Mouse (Mus musculus) kidney, embryonic 16.5 days (tissue): ENCODE measurements at regions not wholly inside any gene's neighbourhood (a gene's known extent, or its start where the extent isn't known, plus 50 kb on each side); places are given as distances from the start of the nearest gene placed in this dataset.

ENCODE experiments used
- ATAC-seq: fragments of 200-750 bp; cut with Nextera tagmentation; 2 replicates; pipeline ENCODE4 v1.8.0; 2017; ENCODE audit warnings: moderate TSS enrichment; ENCODE audit not compliant: low FRiP score, low TSS enrichment
- H3K27ac ChIP-seq: fragments of 300-500 bp; sonication (generic); 2 replicates; pipeline ENCODE4 v1.5.1; 2014; ENCODE audit warnings: low read length
- H3K27me3 ChIP-seq: fragments of 300-500 bp; sonication (generic); 2 replicates; pipeline ENCODE4 v1.6.1; 2014; ENCODE audit warnings: low read length, control low read depth, mixed read lengths; ENCODE audit not compliant: insufficient read depth
- H3K36me3 ChIP-seq: fragments of 300-500 bp; sonication (generic); 2 replicates; pipeline ENCODE4 v1.6.1; 2014; ENCODE audit warnings: low read length, control low read depth, mixed read lengths; ENCODE audit not compliant: insufficient read depth
- H3K4me1 ChIP-seq: fragments of 300-500 bp; sonication (generic); 2 replicates; pipeline ENCODE4 v1.6.1; 2014; ENCODE audit warnings: low read length, control low read depth, mixed read lengths; ENCODE audit not compliant: insufficient read depth
- H3K4me2 ChIP-seq: fragments of 300-500 bp; sonication (generic); replicated peaks from 2 replicates; pipeline ENCODE4 v1.6.1; 2014; ENCODE audit warnings: low read depth, low read length
- H3K4me3 ChIP-seq: fragments of 300-500 bp; sonication (generic); 2 replicates; pipeline ENCODE4 v1.5.1; 2014; ENCODE audit warnings: mild to moderate bottlenecking, low read length
- H3K9ac ChIP-seq: fragments of 300-500 bp; sonication (generic); replicated peaks from 2 replicates; pipeline ENCODE4 v1.6.1; 2014; ENCODE audit warnings: low read length
- H3K9me3 ChIP-seq: fragments of 300-500 bp; sonication (generic); 2 replicates; pipeline ENCODE4 v1.6.1; 2016; ENCODE audit warnings: low read length, control low read depth
- WGBS: fragments of 180-500 bp; shearing (Covaris S2); extraction: QIAGEN DNeasy Blood & Tissue Kit; methylation state at CpG from one replicate; pipeline ENCODE4 v1.1.7; 2014; 5-methylcytosine and 5-hydroxymethylcytosine counted together

- Histone ChIP-seq H3K9me3 (no peaks in the 10 kb centered on the region), H3K4me1 (no peaks in the 10 kb centered on the region), H3K4me2 (no peak overlapping the region), H3K27me3 (no peaks in the 10 kb centered on the region), H3K9ac (no peak overlapping the region), H3K27ac (no peak overlapping the region), H3K36me3 (no peaks in the 10 kb centered on the region), H3K4me3 (no peak overlapping the region)
- WGBS, result 59% methylated on average over 10 of the region's 10 CpGs
- ATAC-seq, result no peak
Measured at GRCm38 (mm10) chr5:119944371-119944770, 111.9 kb downstream of the Tbx5 start.

DNA sequence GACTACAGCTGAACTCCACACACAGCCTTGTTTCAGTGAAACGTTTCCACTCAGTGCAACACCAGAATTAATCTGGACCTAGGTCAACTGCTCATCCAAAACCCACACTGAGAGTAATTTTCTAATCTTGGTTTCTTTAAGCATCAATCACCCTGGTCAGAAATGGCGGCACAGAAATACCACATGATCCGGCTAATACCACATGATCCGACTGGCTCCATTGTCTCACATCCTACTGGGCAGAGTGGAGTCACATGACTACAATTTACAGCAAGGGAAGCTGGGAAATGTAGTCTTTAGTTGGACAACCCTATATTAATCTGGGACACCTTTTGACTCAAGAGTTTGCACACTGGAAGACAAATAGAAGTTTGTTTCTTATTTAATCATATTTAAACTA, 115.9 kb downstream of the Tbx5 start:
- no peaks in the 10 kb centered on the region for H3K36me3 ChIP-seq
- no peak overlapping the region for H3K4me2 ChIP-seq
- H3K9me3 ChIP-seq, result no peaks in the 10 kb centered on the region
- H3K27ac ChIP-seq, result no peak overlapping the region
- no peak overlapping the region for H3K4me3 ChIP-seq
- H3K9ac ChIP-seq, result no peak overlapping the region
- ATAC-seq, result no peak
- 85% methylated on average over 4 of the region's 4 CpGs for WGBS
- H3K4me1 ChIP-seq, result no peaks in the 10 kb centered on the region
- no peaks in the 10 kb centered on the region for H3K27me3 ChIP-seq

GRCm38 (mm10) chr5:119952085-119952484, 119.6 kb downstream of the Tbx5 start:
- Histone ChIP-seq H3K27ac (no peak overlapping the region), H3K4me1 (peaks cover 6% of the 10 kb centered on the region; the same call in 1 of the 2 replicates), H3K9me3 (no peaks in the 10 kb centered on the region), H3K4me3 (no peak overlapping the region), H3K36me3 (no peaks in the 10 kb centered on the region), H3K27me3 (no peaks in the 10 kb centered on the region), H3K9ac (no peak overlapping the region), H3K4me2 (no peak overlapping the region)
- ATAC-seq, result no peak
- 88% methylated on average over 2 of the region's 2 CpGs for WGBS

- H3K27me3 ChIP-seq, result no peaks in the 10 kb centered on the region
- H3K27ac ChIP-seq, result no peak overlapping the region
- no peaks in the 10 kb centered on the region for H3K9me3 ChIP-seq
- ATAC-seq, result no peak
- no peak overlapping the region for H3K4me3 ChIP-seq
- WGBS, result 78% methylated on average over 5 of the region's 5 CpGs
- H3K36me3 ChIP-seq, result no peaks in the 10 kb centered on the region
- no peak overlapping the region for H3K9ac ChIP-seq
- peaks cover 6% of the 10 kb centered on the region; the same call in 1 of the 2 replicates for H3K4me1 ChIP-seq
- H3K4me2 ChIP-seq, result no peak overlapping the region
Measured at GRCm38 (mm10) chr5:119953189-119953588, 120.7 kb downstream of the Tbx5 start.

DNA sequence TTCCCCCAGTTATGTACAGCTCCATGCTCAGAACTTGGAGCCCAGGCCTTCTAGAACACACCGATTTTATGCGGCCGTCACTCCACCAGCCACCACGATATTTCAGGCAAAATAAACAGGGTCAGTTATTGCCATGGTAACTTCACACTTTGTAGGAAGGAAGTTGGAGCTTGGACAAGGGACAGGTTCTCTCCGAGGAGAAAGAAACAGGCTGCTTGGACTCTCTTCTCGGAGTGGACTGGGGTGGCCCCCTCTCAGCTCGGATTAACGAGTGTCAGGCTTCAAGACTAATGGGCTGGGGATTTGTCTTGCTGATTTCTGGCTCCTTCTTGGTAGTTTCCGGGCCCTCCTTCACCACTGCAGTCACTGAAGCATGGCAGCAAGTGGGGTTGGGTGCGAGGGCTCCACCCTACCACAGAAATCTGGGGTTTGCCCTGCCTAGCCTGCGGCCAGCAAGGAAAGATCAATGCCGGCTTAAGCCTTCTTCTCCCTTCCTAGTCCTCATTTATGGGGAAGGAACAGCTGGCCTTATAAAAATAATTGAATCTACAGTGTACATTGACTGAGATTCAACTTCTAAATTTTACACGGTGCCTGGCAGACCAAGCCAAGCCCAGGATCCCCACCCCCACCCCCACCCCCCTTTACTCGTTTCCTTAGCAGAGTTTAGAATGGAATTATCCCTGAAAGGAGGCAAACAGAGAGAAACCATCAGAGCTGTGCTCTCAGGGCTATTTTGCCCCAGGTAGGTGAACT, 121.5 kb downstream of the Tbx5 start:
- Histone ChIP-seq H3K27ac (no peak overlapping the region), H3K9me3 (no peaks in the 10 kb centered on the region), H3K4me2 (no peak overlapping the region), H3K9ac (no peak overlapping the region), H3K36me3 (no peaks in the 10 kb centered on the region), H3K4me3 (no peak overlapping the region), H3K27me3 (no peaks in the 10 kb centered on the region), H3K4me1 (peaks cover 9% of the 10 kb centered on the region)
- WGBS, result 46% methylated on average over 14 of the region's 14 CpGs
- ATAC-seq, result no peak

DNA sequence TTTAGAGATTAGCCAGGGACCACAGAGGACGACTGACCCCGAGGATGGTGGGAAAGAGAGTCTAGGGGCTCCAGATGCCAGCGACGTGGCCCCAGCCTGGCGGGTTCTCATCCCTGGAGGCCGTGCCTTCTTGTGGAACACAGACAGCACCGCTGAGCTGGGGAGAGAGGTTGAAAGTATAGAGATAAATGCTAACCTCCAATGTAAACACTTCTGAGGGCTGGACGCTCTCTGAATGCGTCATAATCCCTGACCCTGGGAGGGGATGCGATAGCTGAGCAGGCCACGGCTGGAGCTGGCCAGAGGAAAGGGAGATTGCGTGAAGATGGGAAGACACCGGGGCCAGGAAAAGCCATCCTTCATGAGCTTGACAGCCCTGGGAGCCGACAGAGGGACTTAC, 126.5 kb downstream of the Tbx5 start:
- no peak for ATAC-seq

DNA sequence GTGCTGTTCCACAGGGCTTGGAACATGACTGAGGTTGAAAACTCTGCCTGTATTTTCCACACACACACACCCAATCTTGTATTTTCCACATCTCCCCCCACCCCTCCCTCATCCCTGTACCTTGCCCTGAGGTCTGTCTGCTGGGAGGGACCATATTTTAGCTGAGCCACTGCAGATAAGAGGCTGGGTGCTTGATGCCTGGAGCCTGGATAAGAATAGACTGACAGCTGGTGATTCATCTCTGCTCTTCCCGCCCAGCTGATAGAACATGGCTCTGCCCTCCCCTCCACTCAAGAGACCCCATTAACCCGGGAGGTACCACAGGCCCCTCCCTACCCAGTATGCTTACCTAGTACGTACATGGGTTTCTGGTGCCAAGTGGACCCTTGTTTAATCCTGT, 132.3 kb downstream of the Tbx5 start:
- no peak overlapping the region for H3K9ac ChIP-seq
- 0 out of 2 replicates have a peak, but pooled peaks cover 3% of the 10 kb centered on the region for H3K4me1 ChIP-seq
- no peak overlapping the region for H3K27ac ChIP-seq
- ATAC-seq, result no peak
- no peak overlapping the region for H3K4me3 ChIP-seq
- no peak overlapping the region for H3K4me2 ChIP-seq
- H3K36me3 ChIP-seq, result no peaks in the 10 kb centered on the region
- H3K27me3 ChIP-seq, result peaks cover 30% of the 10 kb centered on the region
- H3K9me3 ChIP-seq, result no peaks in the 10 kb centered on the region
- WGBS, result 44% methylated on average over 3 of the region's 3 CpGs

More for the DNA sequence above, 126.5 kb downstream of the Tbx5 start:
- H3K4me2 ChIP-seq, result peak overlapping the region; percentile 37
- no peaks in the 10 kb centered on the region for H3K36me3 ChIP-seq
- H3K27ac ChIP-seq, result no peak overlapping the region
- 12% methylated on average over 14 of the region's 14 CpGs for WGBS
- peaks cover 10% of the 10 kb centered on the region for H3K4me1 ChIP-seq
- no peak overlapping the region for H3K9ac ChIP-seq
- H3K4me3 ChIP-seq, result no peak overlapping the region
- H3K9me3 ChIP-seq, result no peaks in the 10 kb centered on the region
- H3K27me3 ChIP-seq, result peaks cover 9% of the 10 kb centered on the region; the same call in 1 of the 2 replicates

DNA sequence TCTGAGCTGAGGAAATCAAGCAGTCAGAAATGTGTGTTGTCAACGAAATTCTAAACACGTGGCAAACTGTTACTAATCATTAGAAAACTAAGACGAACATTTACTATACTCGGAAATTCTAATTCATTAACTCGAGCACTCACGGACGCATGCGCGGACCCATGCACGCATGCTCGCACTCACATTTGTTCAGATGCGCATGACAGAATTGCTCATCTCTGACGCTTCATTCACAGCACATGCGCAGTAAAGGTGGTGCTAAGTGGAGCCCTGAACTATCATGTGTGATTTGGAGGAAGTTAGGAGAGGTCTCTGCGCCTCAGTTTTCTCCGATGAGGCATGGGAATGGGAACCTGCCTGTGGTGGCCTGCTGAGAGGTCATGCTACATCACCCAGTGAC, 138.8 kb downstream of the Tbx5 start:
- H3K27me3 ChIP-seq, result peaks cover 11% of the 10 kb centered on the region
- no peaks in the 10 kb centered on the region for H3K9me3 ChIP-seq
- ATAC-seq, result no peak
- no peak overlapping the region for H3K4me3 ChIP-seq
- WGBS, result 85% methylated on average over 16 of the region's 16 CpGs
- H3K4me2 ChIP-seq, result no peak overlapping the region
- no peak overlapping the region for H3K9ac ChIP-seq
- no peak overlapping the region for H3K27ac ChIP-seq
- H3K36me3 ChIP-seq, result no peaks in the 10 kb centered on the region
- H3K4me1 ChIP-seq, result no peaks in the 10 kb centered on the region

DNA sequence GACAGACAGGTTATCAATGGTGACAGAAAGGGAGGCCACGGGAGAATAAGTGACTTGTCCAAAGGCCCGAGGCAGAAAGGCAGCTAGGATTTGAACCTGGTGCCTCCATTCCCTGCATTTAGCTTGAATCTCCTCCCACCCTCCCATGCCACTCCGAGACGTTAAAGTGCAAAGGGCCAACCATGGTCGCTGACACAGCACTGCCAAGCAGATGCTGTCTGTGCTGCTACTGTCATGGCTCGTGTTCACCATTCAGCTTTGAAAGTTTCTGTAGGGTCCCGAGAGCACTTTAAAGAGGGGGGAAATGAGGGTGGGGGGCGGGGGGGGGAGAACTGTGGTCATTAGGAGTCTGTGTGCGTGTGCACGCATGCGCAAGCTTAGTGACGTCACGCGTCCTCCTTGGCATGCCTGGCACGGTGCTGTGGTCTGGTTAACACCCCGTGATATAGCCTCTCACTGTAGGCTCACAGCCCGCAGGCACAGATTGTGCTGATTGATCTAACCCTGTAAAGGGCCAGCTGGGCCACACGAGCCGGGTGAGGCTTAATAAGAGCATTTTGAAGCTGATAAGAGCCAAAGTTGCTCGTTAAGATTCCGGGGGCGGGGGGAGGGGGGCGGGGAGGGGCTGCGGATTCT, 140.5 kb downstream of the Tbx5 start:
- Histone ChIP-seq H3K27ac (no peak overlapping the region), H3K4me1 (no peaks in the 10 kb centered on the region), H3K9me3 (no peaks in the 10 kb centered on the region), H3K9ac (no peak overlapping the region), H3K36me3 (no peaks in the 10 kb centered on the region), H3K27me3 (no peaks in the 10 kb centered on the region; the same call in 1 of the 2 replicates), H3K4me3 (no peak overlapping the region), H3K4me2 (peak overlapping the region; percentile 10)
- ATAC-seq, result peak; percentile 69; the same call in 1 of the 2 replicates
- 33% methylated on average over 24 of the region's 24 CpGs for WGBS
